Mouse (Mus musculus): ENCODE results near the gene Nckap5. TPM values are rescaled to one million over a fixed set of nuclear protein-coding genes. Genes with fewer than 3 reads are reported as not detected.

The Nckap5 gene
- total and polyA plus RNA-seq, 3 experiments = not detected

- TF ChIP-seq USF1 (IDR thresholded peaks at IDR 0.05; ENCODE audit: low read depth, low read length) (no peak), USF2 (conservative IDR thresholded peaks at IDR 0.05; ENCODE audit: low read depth, low read length) (no peak), UBTF (IDR thresholded peaks at IDR 0.05; ENCODE audit: low read depth, low read length) (no peak), ETS1 (conservative IDR thresholded peaks at IDR 0.05; ENCODE audit: low read depth, low read length) (no peak), GABPA (IDR thresholded peaks at IDR 0.05; ENCODE audit: insufficient replicate concordance, low read depth, low read length) (no peak), RCOR1 (conservative IDR thresholded peaks at IDR 0.05; ENCODE audit: low read depth, low read length) (no peak), HCFC1 (IDR thresholded peaks at IDR 0.05; ENCODE audit: low read depth, low read length) (no peak), SMC3 (IDR thresholded peaks at IDR 0.05; ENCODE audit: low read depth, low read length) (no peak), TBP (conservative IDR thresholded peaks at IDR 0.05; ENCODE audit: low read depth, low read length) (no peak), RAD21 (IDR thresholded peaks at IDR 0.05; ENCODE audit: low read depth, low read length) (no peak), ELF1 (IDR thresholded peaks at IDR 0.05; ENCODE audit: low read depth, low read length) (no peak), JUND (conservative IDR thresholded peaks at IDR 0.05; ENCODE audit: low read depth, low read length) (no peak), PAX5 (IDR thresholded peaks at IDR 0.05; ENCODE audit: low read length) (no peak), POLR2AphosphoS2 (IDR thresholded peaks at IDR 0.05; ENCODE audit: low read depth, low read length) (no peak), E2F4 (IDR thresholded peaks at IDR 0.05; ENCODE audit: insufficient replicate concordance, low read depth, low read length) (no peak), MYC (IDR thresholded peaks at IDR 0.05; ENCODE audit: low read depth, low read length) (no peak)
- dilution Hi-C loops (cut with MboI; ENCODE audit: extremely low pct_ligation_motif_present, extremely low pct_unique_long_range_greater_than_20kb, low sequenced_read_pairs) = no loop called here
- H3K9ac ChIP-seq (ENCODE audit: insufficient read depth, low read depth) = no peak overlapping the region
- no peak overlapping the region for H3K4me2 ChIP-seq (ENCODE audit: insufficient read depth, low read depth, poor library complexity, severe bottlenecking)
- no peaks in the 10 kb centered on the region for H3K36me3 ChIP-seq (replicated peaks in 1 of 2; ENCODE audit: control insufficient read depth in 1 of 2, insufficient read depth in 1 of 2, low read length in 1 of 2)
- peaks cover 14% of the 10 kb centered on the region for H3K9me3 ChIP-seq (replicated peaks; ENCODE audit: low read length)
- H3K79me2 ChIP-seq (replicated peaks; ENCODE audit: control insufficient read depth, extremely low read depth, insufficient read depth, poor library complexity, severe bottlenecking) = no peaks in the 10 kb centered on the region
- no peak overlapping the region for H3K27ac ChIP-seq (ENCODE audit: insufficient read depth, low read depth)
- no peak for DNase-seq (ENCODE audit: extremely low read depth)
- no peak overlapping the region for H3K4me3 ChIP-seq (replicated peaks in 1 of 3; ENCODE audit: low read depth in 2 of 3, low read length in 2 of 3, poor library complexity in 1 of 3)
- no peaks in the 10 kb centered on the region for H3K27me3 ChIP-seq (replicated peaks)
- in situ Hi-C loops (cut with MboI; ENCODE audit: low pct_ligation_motif_present, low pct_unique_long_range_greater_than_20kb, low sequenced_read_pairs) = no loop called here
- H3K4me1 ChIP-seq (ENCODE audit: control insufficient read depth in 1 of 2, insufficient read depth in 2 of 2) = peaks cover 0 to 3% of the 10 kb centered on the region in 2 experiments; a peak in 1 of 4 replicates
These were observed 85.0 kb downstream of the Nckap5 start for GRCm38 (mm10) chr1:126745482-126746136.

GRCm38 (mm10) chr1:126744631-126745305, 85.8 kb downstream of the Nckap5 start:
- Histone ChIP-seq H3K4me3 (replicated peaks in 1 of 3; ENCODE audit: low read depth in 2 of 3, low read length in 2 of 3, poor library complexity in 1 of 3) (no peak overlapping the region), H3K4me1 (ENCODE audit: control insufficient read depth in 1 of 2, insufficient read depth in 2 of 2) (peaks cover 0 to 3% of the 10 kb centered on the region in 2 experiments; a peak in 1 of 4 replicates), H3K79me2 (replicated peaks; ENCODE audit: control insufficient read depth, extremely low read depth, insufficient read depth, poor library complexity, severe bottlenecking) (no peaks in the 10 kb centered on the region), H3K36me3 (replicated peaks in 1 of 2; ENCODE audit: control insufficient read depth in 1 of 2, insufficient read depth in 1 of 2, low read length in 1 of 2) (no peaks in the 10 kb centered on the region), H3K27ac (ENCODE audit: insufficient read depth, low read depth) (no peak overlapping the region), H3K9ac (ENCODE audit: insufficient read depth, low read depth) (no peak overlapping the region), H3K27me3 (replicated peaks) (no peaks in the 10 kb centered on the region), H3K4me2 (ENCODE audit: insufficient read depth, low read depth, poor library complexity, severe bottlenecking) (no peak overlapping the region), H3K9me3 (replicated peaks; ENCODE audit: low read length) (peaks cover 10% of the 10 kb centered on the region)
- TF ChIP-seq EP300 (IDR thresholded peaks at IDR 0.05; ENCODE audit: low read length) (no peak), ZMIZ1 (IDR thresholded peaks at IDR 0.05; ENCODE audit: low read depth, low read length) (no peak), NRF1 (IDR thresholded peaks at IDR 0.05; ENCODE audit: low read depth, low read length) (no peak), MAZ (IDR thresholded peaks at IDR 0.05; ENCODE audit: low read depth, low read length) (no peak), MAX (IDR thresholded peaks at IDR 0.05; ENCODE audit: low read length) (no peak), CHD2 (IDR thresholded peaks at IDR 0.05; ENCODE audit: low read length) (no peak), KAT2A (IDR thresholded peaks at IDR 0.05; ENCODE audit: insufficient replicate concordance, low read length) (no peak), E2F4 (IDR thresholded peaks at IDR 0.05; ENCODE audit: insufficient replicate concordance, low read depth, low read length) (no peak), CHD1 (IDR thresholded peaks at IDR 0.05; ENCODE audit: low read depth, low read length) (no peak), CTCF (conservative IDR thresholded peaks at IDR 0.05 in 1 of 2, IDR thresholded peaks at IDR 0.05 in 1 of 2; ENCODE audit: low read depth in 2 of 2, low read length in 2 of 2) (no peak), POLR2AphosphoS2 (IDR thresholded peaks at IDR 0.05; ENCODE audit: low read depth, low read length) (no peak), MYC (IDR thresholded peaks at IDR 0.05; ENCODE audit: low read depth, low read length) (no peak), MXI1 (IDR thresholded peaks at IDR 0.05; ENCODE audit: low read depth, low read length) (no peak), ETS1 (conservative IDR thresholded peaks at IDR 0.05; ENCODE audit: low read depth, low read length) (no peak)
- no peak for DNase-seq (ENCODE audit: extremely low read depth)
- dilution Hi-C loops (cut with MboI; ENCODE audit: extremely low pct_ligation_motif_present, extremely low pct_unique_long_range_greater_than_20kb, low sequenced_read_pairs) = no loop called here
- in situ Hi-C loops (cut with MboI; ENCODE audit: low pct_ligation_motif_present, low pct_unique_long_range_greater_than_20kb, low sequenced_read_pairs) = no loop called here
